Mouse (Mus musculus): Measurements from ENCODE around the gene Scgb2b15. TPM values are rescaled to one million over a fixed set of nuclear protein-coding genes. Genes with fewer than 3 reads are reported as not detected.

Scgb2b15 gene
- not detected for total RNA-seq (2023)

GRCm38 (mm10) chr7:32829562-32829961 lies at the start of gene Scgb2b15:
TSS of gene Scgb2b15 (minus strand) at chr7:32829662.

GRCm38 (mm10) chr7:32836254-32836653 lies 6.8 kb upstream of the Scgb2b15 start, which contains the start of gene Scgb1b15:
TSS of gene Scgb1b15 (plus strand) at chr7:32836554.

Other genes with a start within 250 kb of the Scgb2b15 start
- gene Scgb1b15, start 6.9 kb upstream of the Scgb2b15 start, total RNA-seq (2023) = not detected
- not detected for gene Scgb2b17, start 226.9 kb upstream of the Scgb2b15 start, total RNA-seq (2023)
- gene Scgb1b17, start 233.8 kb upstream of the Scgb2b15 start, total RNA-seq (2023) = not detected